Mouse (Mus musculus) fibroblast of lung, adult 2 months (primary cell): Measurements from ENCODE around the gene Cideb.

ENCODE experiments used
- DNase-seq: peaks from one replicate; pipeline ENCODE4 v3.0.0-alpha.2; 2011; ENCODE audit warnings: low read depth

Cideb gene

GRCm38 (mm10) chr14:55722438-55722945, 35.8 kb downstream of the Cideb start:
- no peak for DNase-seq

GRCm38 (mm10) chr14:55721700-55722437, 36.4 kb downstream of the Cideb start, which contains the start of gene Rabggta:
Rabggta (minus strand) TSS chr14:55722263.
- peak; percentile 66 for DNase-seq

DNA sequence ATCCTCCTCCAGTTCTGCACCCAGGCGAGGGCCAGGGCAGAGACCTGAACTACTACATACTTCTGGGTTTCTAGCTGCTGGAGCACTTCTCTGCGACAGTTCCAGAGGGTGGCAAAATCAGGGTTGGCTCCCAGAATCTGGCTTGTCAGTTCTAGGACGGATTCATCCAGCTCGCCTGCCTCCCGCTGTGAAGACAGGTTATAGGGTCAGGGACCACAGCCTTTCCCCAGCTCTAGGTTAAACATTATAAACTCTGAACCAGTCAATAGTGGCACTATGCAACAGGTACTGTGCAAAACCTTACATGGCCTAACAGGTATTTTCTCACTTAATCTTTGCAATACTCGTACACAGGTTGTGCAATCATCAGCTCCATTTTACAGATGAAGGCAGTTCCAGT, 37.2 kb downstream of the Cideb start:
- DNase-seq, result no peak

DNA sequence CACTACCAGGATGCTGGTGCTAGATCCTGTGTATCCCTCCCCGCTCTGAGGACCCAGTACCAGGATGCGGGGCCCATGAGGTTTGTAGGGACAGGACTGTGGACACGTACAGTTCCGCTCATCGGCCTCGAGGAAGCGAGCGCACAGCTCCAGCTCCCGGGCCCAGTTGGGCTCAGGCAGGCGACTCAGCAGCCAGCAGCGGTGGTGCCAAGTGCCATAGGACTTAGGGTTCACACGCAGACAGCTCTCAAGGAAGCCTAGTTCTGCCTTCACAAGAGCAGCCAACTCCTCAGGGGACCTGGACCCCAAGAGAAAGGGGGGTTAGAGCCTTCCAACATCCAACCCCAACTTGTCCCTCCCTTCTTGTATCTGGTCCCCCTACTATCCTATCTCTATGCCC, 37.6 kb downstream of the Cideb start:
- no peak for DNase-seq

DNA sequence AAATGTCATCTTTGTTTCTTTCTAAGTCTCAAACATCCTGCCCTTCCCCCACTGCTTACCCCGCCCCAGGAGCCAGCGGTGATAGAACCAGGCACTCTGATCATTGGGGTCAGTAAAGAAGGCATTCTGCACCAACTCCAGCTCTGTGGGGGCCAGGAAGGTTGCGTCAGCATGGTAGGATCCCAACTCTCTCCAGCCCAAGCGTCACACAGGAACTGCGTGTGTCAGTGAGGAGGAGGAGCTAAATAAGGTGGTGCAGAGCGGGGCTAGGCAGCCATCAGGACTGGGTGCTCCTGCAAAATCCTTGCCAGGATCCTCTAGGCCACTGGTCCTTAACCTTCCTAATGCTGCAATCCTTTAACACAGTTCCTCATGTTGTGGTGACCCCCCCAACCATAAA, 38.5 kb downstream of the Cideb start:
- DNase-seq, result no peak

GRCm38 (mm10) chr14:55716884-55717283, 41.4 kb downstream of the Cideb start:
- no peak for DNase-seq

- no peak for DNase-seq
Measured at GRCm38 (mm10) chr14:55716271-55716670, 42.0 kb downstream of the Cideb start.

- DNase-seq, result no peak
Measured at GRCm38 (mm10) chr14:55714893-55715292, 43.4 kb downstream of the Cideb start.

DNA sequence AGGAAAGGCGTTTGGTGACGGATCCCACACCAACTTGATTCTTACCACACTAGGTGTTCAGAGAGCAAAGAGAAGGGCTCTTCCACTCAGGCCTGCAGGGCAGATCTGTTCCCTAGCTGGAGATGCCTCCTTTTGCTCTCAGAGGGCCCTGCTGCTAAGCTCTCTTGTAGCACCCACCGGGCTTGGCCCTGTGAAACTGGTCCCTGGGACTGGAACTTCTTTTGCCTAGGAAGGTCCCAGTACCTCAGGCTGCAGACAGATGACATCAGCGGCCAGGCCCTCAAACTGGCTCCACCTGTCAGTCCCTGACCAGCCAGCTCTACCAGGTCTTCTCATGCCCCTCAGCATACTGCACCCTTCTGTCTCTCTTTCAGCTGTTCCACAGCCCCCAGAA, 44.5 kb downstream of the Cideb start, which contains the start of gene Tgm1:
Gene Tgm1 (minus strand): TSS at position 198 of the 394 bp plus-strand sequence.
- no peak for DNase-seq

DNA sequence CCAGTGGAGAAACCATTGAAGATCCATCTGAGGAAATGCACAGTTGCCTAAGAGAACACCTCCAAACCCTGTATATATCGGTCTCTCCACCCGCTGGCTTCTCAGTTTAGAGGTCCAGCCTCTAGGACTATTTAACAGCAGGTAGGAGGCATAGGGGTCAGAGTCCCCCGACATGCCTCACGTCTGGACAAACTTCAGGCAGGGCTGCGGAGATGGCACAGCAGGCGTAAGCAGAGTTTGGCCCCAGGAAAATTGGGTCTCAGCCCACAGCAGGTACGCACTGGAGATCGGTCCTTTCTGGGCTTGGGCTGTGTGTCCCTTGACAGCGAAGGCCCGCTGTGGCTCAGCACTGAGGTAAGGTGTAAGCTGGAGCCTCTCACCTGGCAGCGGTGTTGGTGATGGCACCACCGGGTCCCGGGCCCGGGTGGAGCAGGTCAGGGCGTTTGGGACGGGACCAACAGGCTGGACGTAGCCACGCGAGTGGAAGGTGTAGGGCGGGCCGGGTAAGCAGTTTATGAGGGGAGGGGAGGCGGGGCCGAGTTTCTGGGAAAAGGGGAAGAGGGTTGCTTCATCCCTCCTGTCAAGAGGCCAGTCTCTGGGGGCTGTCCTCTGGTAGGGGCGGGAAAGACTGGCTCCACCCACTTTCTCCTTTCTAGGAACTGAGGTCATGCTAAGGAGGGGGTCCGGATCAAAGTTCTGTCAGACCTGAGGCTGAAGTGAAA, 45.1 kb downstream of the Cideb start:
- DNase-seq, result no peak

DNA sequence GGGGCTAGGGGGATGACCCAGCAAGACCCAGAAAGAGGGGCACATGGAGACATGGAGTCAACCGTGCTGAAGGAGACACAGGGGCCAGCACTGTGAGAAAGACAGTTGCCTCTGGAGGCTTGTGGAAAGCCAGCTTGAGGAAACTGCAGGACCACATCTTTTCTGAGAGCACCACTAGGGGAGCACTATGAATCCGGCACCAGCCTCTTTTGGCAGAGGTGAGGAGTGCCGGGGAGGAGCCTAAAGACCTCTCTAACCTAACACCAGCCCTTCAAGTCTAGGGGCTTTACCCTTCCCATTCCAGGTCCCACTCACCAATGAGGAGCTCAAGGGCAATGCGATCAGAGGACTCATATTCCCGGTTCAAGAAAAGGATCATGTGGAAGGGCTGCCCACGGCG, 46.5 kb downstream of the Cideb start:
- no peak for DNase-seq

DNA sequence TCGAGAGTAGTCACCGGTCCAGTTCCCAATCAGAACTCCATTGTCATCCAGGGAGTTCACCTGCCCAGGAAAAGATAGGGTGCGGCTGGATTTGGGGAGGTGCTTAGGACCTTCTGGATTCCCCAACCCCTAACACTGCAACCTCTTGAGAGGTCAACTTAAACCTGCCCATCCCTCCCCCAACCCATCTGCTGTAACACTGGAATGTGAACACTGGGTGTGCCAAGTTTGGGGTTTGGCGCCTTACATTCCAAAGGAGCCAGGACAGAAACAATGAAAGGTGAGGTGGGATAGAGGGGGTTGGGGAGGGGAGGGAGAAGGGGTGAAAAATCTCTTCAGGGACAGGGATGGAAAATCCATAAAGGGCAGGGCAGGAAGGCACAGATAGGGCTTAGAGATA, 48.7 kb downstream of the Cideb start:
- DNase-seq, result no peak

- DNase-seq, result no peak
Measured at GRCm38 (mm10) chr14:55707397-55707796, 50.9 kb downstream of the Cideb start.

- DNase-seq, result no peak
Measured at GRCm38 (mm10) chr14:55706051-55706600, 52.1 kb downstream of the Cideb start.
